Mouse (Mus musculus): ENCODE measurements around the gene Mmp15. TPM values are rescaled to one million over a fixed set of nuclear protein-coding genes. Genes with fewer than 3 reads are reported as not detected.
"Not testable (repeated sequence)": the region's sequence is repeated elsewhere in the genome, so short reads cannot be mapped to it uniquely, and the experiment has no call there.

Gene Mmp15
- polyA plus RNA-seq, 1 experiment = 28.7 TPM

DNA sequence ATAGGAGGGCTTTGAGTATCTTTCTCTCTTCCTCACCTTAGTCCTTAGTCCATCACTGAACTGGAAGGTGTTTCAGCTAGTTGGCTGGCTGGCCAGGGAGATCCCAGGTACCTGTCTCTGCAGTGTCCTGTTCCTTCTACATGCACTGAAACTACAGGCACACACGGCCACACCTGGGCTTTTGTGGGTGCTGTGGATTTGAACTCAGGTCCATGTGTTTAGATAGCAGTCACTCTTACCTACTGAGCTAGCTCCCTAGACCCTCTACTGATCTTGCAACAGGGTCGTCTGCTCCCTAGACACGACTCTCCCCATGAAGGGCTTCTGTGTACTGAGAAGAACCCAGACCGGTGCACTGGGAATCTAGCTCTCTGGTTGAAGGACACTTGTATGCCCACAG, 25.0 kb downstream of the Mmp15 start:
- 63% methylated on average over 4 of the region's 4 CpGs for WGBS
- Histone ChIP-seq H3K36me3 (ENCODE audit: control insufficient read depth, insufficient read depth, low read length) (no peaks in the 10 kb centered on the region), H3K4me1 (ENCODE audit: control insufficient read depth, insufficient read depth, insufficient read length, low read length) (peaks cover 15% of the 10 kb centered on the region; the same call in 1 of the 2 replicates), H3K27me3 (ENCODE audit: control insufficient read depth, insufficient read depth, low read length) (no peaks in the 10 kb centered on the region), H3K4me3 (ENCODE audit: low read depth, low read length) (no peak overlapping the region), H3K27ac (ENCODE audit: insufficient read depth, low read depth, low read length) (peak overlapping the region; percentile 58)
- TF ChIP-seq POLR2A (IDR thresholded peaks at IDR 0.05; ENCODE audit: low read depth, low read length) = no peak
- TF ChIP-seq CTCF (IDR thresholded peaks at IDR 0.05; ENCODE audit: extremely low read depth, insufficient read length, insufficient replicate concordance, low read depth, low read length) = no peak

DNA sequence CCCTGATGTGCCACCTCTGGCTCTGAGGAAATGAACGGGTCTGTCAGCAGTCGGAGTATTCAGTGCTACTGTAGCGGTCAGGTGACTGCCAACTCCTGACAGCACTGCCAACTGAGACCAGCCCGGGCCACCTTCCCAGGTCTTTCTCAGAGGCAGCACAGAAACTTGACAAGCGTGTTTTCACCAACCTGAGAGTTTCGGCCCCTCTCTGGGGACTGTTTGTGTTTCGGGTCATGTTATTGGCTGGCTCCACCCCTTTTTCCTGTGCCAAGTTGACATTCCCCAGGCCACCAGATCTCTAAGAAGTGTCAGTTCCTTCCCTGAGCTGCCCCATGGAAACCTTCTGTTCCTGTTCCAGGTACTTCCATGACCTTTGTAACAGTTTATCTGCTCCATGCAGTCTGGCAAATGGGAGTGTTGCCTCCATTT, 25.8 kb downstream of the Mmp15 start:
- Histone ChIP-seq H3K4me3 (ENCODE audit: low read depth, low read length) (peak overlapping the region; percentile 7; the same call in 1 of the 2 replicates), H3K4me1 (ENCODE audit: control insufficient read depth, insufficient read depth, insufficient read length, low read length) (peaks cover 15% of the 10 kb centered on the region; the same call in 1 of the 2 replicates), H3K27me3 (ENCODE audit: control insufficient read depth, insufficient read depth, low read length) (no peaks in the 10 kb centered on the region), H3K36me3 (ENCODE audit: control insufficient read depth, insufficient read depth, low read length) (no peaks in the 10 kb centered on the region), H3K27ac (ENCODE audit: insufficient read depth, low read depth, low read length) (peak overlapping the region; percentile 58)
- 8% methylated on average over 7 of the region's 7 CpGs for WGBS
- no peak; the same call in 1 of the 2 replicates for TF ChIP-seq POLR2A (IDR thresholded peaks at IDR 0.05; ENCODE audit: low read depth, low read length)
- no peak for TF ChIP-seq CTCF (IDR thresholded peaks at IDR 0.05; ENCODE audit: extremely low read depth, insufficient read length, insufficient replicate concordance, low read depth, low read length)

DNA sequence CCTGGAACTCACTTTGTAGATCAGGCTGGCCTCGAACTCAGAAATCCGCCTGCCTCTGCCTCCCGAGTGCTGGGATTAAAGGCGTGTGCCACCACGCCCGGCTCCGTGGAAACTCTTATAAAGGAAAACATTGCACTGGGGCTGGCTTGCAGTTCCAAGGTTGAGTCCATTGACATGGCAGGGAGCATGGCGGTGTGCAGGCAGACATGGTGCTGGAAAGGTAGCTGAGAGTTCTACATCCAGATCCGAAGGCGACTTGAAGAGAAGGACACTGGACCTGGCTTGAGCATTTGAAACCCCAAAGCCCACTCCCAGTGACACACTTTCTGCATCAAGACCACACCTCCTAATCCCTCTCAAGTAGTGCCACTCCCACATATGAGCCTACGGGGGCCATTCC, 26.9 kb downstream of the Mmp15 start:
- peaks cover 15% of the 10 kb centered on the region; the same call in 1 of the 2 replicates for H3K4me1 ChIP-seq (ENCODE audit: control insufficient read depth, insufficient read depth, insufficient read length, low read length)
- H3K4me3 ChIP-seq (ENCODE audit: low read depth, low read length); H3K36me3 ChIP-seq (ENCODE audit: control insufficient read depth, insufficient read depth, low read length); H3K27ac ChIP-seq (ENCODE audit: insufficient read depth, low read depth, low read length); H3K27me3 ChIP-seq (ENCODE audit: control insufficient read depth, insufficient read depth, low read length): not testable (repeated sequence)
- WGBS = 90% methylated on average over 11 of the region's 11 CpGs

DNA sequence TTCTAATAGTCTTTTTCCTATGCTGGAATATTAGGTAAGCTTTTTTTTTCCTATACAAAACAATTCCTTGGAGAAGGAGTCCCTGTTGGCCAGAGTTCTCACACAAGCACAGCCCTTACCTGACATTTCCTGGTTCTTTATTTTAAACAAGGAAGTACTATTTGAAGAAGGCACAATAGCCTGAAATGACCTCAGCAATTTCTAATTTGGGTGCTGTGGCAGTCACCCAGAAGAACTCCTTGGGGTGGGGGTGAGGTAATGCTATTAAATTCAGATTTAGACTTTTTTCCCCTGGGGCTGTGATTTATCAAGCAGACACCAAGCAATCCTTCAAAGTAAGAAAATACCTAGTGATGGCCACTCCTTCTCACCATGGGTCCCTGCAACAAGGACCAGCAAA, 28.9 kb downstream of the Mmp15 start:
- no peak for TF ChIP-seq CTCF (IDR thresholded peaks at IDR 0.05; ENCODE audit: extremely low read depth, insufficient read length, insufficient replicate concordance, low read depth, low read length)
- no peak for TF ChIP-seq POLR2A (IDR thresholded peaks at IDR 0.05; ENCODE audit: low read depth, low read length)
- no peak overlapping the region for H3K4me3 ChIP-seq (ENCODE audit: low read depth, low read length)
- no peaks in the 10 kb centered on the region for H3K27me3 ChIP-seq (ENCODE audit: control insufficient read depth, insufficient read depth, low read length)
- H3K4me1 ChIP-seq (ENCODE audit: control insufficient read depth, insufficient read depth, insufficient read length, low read length) = peaks cover 15% of the 10 kb centered on the region; the same call in 1 of the 2 replicates
- H3K36me3 ChIP-seq (ENCODE audit: control insufficient read depth, insufficient read depth, low read length) = no peaks in the 10 kb centered on the region
- H3K27ac ChIP-seq (ENCODE audit: insufficient read depth, low read depth, low read length) = no peak overlapping the region

DNA sequence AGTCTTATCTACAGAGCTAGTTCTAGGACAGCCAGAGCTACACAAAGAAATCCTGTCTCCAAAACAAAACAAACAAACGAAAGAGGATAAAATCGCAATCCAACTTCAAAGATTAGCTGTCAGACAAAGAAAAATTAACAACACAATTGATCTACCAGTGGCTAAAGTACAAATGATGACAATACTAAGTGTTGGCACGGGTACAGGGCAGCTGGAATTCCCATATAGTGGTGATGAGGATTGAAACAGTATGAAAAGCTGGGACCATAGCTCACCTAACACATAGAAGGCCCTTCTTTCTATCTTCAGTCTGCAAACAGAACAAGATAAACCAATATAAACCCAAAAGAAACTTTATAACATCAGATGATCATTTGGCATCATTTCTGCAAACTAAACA, 29.5 kb downstream of the Mmp15 start:
- 53% methylated on average over 3 of the region's 3 CpGs for whole genome bisulfite sequencing
- Histone ChIP-seq H3K4me3 (ENCODE audit: low read depth, low read length) (no peak overlapping the region), H3K4me1 (ENCODE audit: control insufficient read depth, insufficient read depth, insufficient read length, low read length) (peaks cover 12% of the 10 kb centered on the region; the same call in 1 of the 2 replicates), H3K27ac (ENCODE audit: insufficient read depth, low read depth, low read length) (no peak overlapping the region), H3K36me3 (ENCODE audit: control insufficient read depth, insufficient read depth, low read length) (no peaks in the 10 kb centered on the region), H3K27me3 (ENCODE audit: control insufficient read depth, insufficient read depth, low read length) (no peaks in the 10 kb centered on the region)
- TF ChIP-seq POLR2A (IDR thresholded peaks at IDR 0.05; ENCODE audit: low read depth, low read length) (no peak), CTCF (IDR thresholded peaks at IDR 0.05; ENCODE audit: extremely low read depth, insufficient read length, insufficient replicate concordance, low read depth, low read length) (no peak)

DNA sequence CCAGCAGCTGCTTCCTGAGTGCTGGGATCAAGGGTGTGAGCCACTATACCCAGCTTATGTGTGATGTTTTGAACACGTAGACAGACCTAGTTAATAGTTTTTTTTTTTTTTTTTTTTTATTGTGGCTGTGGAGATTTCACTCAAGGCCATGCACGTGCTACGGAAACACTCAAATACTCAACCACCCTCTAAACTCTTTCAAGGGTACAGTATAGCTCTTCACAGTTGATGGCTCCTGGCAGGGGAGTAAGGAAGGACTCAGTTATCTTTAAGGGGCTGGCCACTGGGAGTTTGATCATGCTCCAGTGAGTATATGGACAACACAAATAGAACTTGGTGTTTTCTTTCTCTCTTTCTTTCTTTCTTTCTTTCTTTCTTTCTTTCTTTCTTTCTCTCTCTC, 32.4 kb downstream of the Mmp15 start:
- Histone ChIP-seq H3K27me3 (ENCODE audit: control insufficient read depth, insufficient read depth, low read length) (no peaks in the 10 kb centered on the region), H3K4me3 (ENCODE audit: low read depth, low read length) (no peak overlapping the region), H3K27ac (ENCODE audit: insufficient read depth, low read depth, low read length) (no peak overlapping the region), H3K4me1 (ENCODE audit: control insufficient read depth, insufficient read depth, insufficient read length, low read length) (no peaks in the 10 kb centered on the region), H3K36me3 (ENCODE audit: control insufficient read depth, insufficient read depth, low read length) (no peaks in the 10 kb centered on the region)
- WGBS = 71% methylated on average over 3 of the region's 3 CpGs
- TF ChIP-seq CTCF (IDR thresholded peaks at IDR 0.05; ENCODE audit: extremely low read depth, insufficient read length, insufficient replicate concordance, low read depth, low read length) = no peak
- no peak for TF ChIP-seq POLR2A (IDR thresholded peaks at IDR 0.05; ENCODE audit: low read depth, low read length)

DNA sequence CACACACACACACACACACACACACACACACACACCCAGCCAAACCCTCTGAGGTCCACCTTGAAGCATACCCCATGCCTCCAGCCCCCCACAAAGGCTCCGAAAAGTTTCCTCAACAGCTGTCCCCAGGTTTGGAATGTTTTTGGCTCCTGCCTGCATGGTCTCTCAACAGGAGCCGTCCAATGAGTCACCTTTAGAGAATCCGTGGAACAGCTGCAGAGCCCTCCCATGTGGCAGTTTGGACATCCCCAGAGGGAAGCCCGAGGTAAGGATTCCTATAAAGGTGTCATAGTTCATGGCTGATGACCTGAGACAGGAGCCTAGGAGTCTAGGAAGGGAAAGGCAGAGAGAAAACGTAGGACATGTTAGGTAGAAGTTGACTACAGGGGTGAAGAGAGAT, 34.0 kb downstream of the Mmp15 start:
- TF ChIP-seq CTCF (IDR thresholded peaks at IDR 0.05; ENCODE audit: extremely low read depth, insufficient read length, insufficient replicate concordance, low read depth, low read length) (no peak), POLR2A (IDR thresholded peaks at IDR 0.05; ENCODE audit: low read depth, low read length) (no peak)
- Histone ChIP-seq H3K36me3 (ENCODE audit: control insufficient read depth, insufficient read depth, low read length) (no peaks in the 10 kb centered on the region), H3K4me3 (ENCODE audit: low read depth, low read length) (no peak overlapping the region), H3K4me1 (ENCODE audit: control insufficient read depth, insufficient read depth, insufficient read length, low read length) (no peaks in the 10 kb centered on the region), H3K27ac (ENCODE audit: insufficient read depth, low read depth, low read length) (no peak overlapping the region), H3K27me3 (ENCODE audit: control insufficient read depth, insufficient read depth, low read length) (no peaks in the 10 kb centered on the region)
- WGBS = 66% methylated on average over 5 of the region's 5 CpGs

DNA sequence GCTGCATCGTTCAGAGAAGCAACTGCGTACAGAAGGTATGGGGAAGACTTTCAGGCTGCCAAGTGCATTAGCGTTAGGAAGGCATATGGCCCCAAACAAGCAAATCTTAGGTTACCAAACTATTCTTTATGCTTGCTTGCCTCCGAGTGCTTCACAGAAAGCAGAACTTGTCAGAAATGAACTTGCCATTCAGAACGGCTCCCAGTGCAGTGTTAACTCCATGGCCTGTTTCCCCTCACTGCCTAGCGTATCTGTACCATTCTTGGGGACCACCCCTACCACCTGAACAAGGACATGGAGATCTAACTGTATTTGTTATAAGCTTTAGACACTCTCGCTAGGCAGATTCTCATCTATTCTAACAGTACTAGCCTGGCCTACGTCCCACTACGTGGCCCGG, 35.2 kb downstream of the Mmp15 start:
- Histone ChIP-seq H3K27ac (ENCODE audit: insufficient read depth, low read depth, low read length) (no peak overlapping the region), H3K36me3 (ENCODE audit: control insufficient read depth, insufficient read depth, low read length) (no peaks in the 10 kb centered on the region), H3K4me3 (ENCODE audit: low read depth, low read length) (no peak overlapping the region), H3K4me1 (ENCODE audit: control insufficient read depth, insufficient read depth, insufficient read length, low read length) (no peaks in the 10 kb centered on the region), H3K27me3 (ENCODE audit: control insufficient read depth, insufficient read depth, low read length) (no peaks in the 10 kb centered on the region)
- TF ChIP-seq CTCF (IDR thresholded peaks at IDR 0.05; ENCODE audit: extremely low read depth, insufficient read length, insufficient replicate concordance, low read depth, low read length) (no peak), POLR2A (IDR thresholded peaks at IDR 0.05; ENCODE audit: low read depth, low read length) (no peak)
- WGBS = 84% methylated on average over 10 of the region's 10 CpGs

Measured in small intestine, adult 2 months (tissue).